Mouse (Mus musculus) embryonic facial prominence, embryonic 13.5 days (tissue): ENCODE results near the gene Gdf2. TPM values are rescaled to one million over a fixed set of nuclear protein-coding genes. Genes with fewer than 3 reads are reported as not detected.

Experiments used
- polyA plus RNA-seq: library from polyadenylated mRNA; unstranded; fragments of >200 nt; fragmentation: Nextera tagmentation; extraction: Ambion mirVana; gene quantifications from 2 replicates; pipeline ENCODE4 v1.2.1, GENCODE M21; 2015

Gene Gdf2
- polyA plus RNA-seq, 1 experiment from 2014 or later = 0.08 TPM

Other genes with a start within 250 kb of the Gdf2 start
- 21.2 and 22.1 TPM in 2 replicates for gene Gdf10, start 17.5 kb upstream of the Gdf2 start, polyA plus RNA-seq
- not detected in 2 replicates for gene Rbp3, start 13.0 kb downstream of the Gdf2 start, polyA plus RNA-seq
- 0.32 and 0.77 TPM in 2 replicates for gene Zfp488, start 37.7 kb downstream of the Gdf2 start, polyA plus RNA-seq
- not detected in 2 replicates for gene Gm30083, start 74.1 kb downstream of the Gdf2 start, polyA plus RNA-seq
- not detected in 2 replicates for gene Gm5460, start 75.7 kb downstream of the Gdf2 start, polyA plus RNA-seq
- not detected in 2 replicates for gene Antxrl, start 111.7 kb downstream of the Gdf2 start, polyA plus RNA-seq
- gene Anxa8, start 144.9 kb downstream of the Gdf2 start, polyA plus RNA-seq = 20.1 and 23.0 TPM in 2 replicates
- not detected in 2 replicates for gene A630023A22Rik, start 161.7 kb downstream of the Gdf2 start, polyA plus RNA-seq
- gene Npy4r, start 211.4 kb downstream of the Gdf2 start, polyA plus RNA-seq = 0.66 and 0.69 TPM in 2 replicates